Mouse (Mus musculus) 3T3-L1 (cell line): ENCODE results near the gene Cdc14a.
"Not testable (repeated sequence)": the region's sequence is repeated elsewhere in the genome, so short reads cannot be mapped to it uniquely, and the experiment has no call there.

ENCODE experiments used
- DNase-seq: peaks from one replicate; pipeline ENCODE4 v3.0.0-alpha.2; 2015; ENCODE audit warnings: low read depth, low spot score

Gene Cdc14a

DNA sequence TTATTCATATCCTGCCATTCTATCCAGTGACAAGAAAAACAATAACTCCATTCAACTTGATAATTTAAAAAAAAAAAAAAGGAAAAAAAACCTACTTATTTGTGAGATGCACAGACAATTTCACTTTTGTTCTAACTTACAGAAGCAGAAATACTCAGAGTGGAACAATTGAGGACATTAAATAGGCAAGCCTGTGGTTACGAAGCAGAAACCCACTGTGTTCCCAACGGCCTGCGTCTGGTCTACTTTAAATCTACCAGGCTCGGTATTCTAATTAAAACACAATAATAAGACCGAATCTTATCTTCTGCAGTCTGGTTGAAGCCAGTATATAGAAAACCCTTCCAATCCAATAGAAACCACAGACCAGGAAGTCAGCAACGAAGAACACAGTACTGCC, 50.6 kb downstream of the Cdc14a start:
- no peak for DNase-seq

DNA sequence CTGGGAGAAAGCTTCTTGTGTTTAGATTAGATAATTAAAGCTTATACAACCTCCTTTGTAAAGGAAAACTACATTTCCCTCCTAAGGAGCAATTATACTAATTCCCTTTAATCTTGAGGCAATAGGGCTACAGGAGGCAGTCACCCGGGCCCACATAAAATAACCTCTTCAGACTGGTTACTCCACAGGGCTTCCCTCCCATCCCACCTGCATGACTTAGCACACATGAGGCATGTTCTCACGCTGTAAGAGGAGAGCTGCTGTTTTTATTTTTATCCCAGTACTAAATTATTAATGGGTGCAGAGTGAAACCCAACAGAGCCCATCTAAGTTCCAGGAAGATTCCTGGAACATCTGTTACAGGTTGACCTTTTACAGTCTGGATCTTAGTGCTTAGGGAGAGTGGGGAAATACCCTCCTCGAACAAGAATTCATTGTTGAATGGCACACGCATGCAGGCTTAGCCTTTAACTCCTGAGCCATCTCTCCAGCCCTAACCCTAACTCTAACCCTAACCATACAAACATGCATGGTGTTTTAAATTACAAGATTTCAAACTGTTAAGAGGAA, 54.9 kb downstream of the Cdc14a start:
- no peak for DNase-seq

DNA sequence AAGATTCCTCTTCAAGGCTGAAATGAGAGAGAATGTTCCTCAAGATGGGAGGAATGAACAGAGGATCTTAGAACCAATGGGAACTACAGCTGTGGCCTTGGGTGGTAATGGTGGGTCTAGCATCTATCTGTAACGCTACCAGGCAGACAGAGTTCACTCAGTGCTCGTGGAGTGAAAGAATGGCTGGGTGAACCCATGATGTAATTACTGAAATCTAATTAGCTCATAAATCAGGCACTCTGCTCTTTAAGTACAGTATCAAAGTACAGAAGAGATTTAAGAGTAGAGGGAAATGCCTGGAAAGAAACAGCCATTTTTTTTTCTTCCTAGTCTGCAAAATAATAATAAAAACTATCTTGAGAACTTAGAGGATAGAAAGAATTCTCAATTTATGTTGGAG, 57.7 kb downstream of the Cdc14a start:
- no peak for DNase-seq

DNA sequence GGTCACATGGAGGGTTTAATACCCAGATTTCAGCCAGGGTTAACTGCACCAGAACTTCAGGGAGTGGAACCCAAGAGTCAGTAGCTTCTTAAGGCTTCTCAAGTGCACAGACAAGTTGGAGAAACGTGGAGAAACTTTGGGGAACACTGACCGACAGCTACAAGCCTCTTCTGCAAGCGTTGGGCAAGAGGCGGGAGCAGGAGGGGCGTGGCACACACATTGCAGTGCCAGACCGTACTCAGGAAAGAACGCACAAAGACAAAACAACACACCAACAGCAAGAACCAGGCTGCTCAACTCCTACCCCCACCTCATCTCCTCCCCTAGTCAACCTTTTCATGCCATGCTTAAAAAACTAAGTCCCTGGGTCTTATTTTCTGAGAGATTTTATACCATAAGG, 61.9 kb downstream of the Cdc14a start:
- no peak for DNase-seq

DNA sequence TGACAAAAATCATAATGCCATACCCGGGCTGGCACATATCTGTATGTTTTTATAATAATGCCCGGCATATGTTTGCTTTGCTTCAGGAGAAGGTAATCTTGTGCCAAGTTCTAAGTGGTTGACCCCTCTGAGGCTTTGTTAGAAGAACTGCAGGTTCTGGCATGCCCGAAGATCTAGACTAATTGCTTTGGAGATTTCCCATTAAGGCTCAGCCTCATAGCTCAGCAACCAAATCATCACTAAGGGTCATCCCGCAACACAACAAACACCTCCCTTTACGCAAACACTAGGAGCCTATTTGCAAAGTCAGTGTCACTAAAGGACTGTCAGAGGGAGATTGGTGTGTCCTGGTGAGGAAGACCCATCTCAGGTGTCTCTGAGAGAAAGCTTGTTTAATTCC, 62.7 kb downstream of the Cdc14a start:
- DNase-seq: no peak

DNA sequence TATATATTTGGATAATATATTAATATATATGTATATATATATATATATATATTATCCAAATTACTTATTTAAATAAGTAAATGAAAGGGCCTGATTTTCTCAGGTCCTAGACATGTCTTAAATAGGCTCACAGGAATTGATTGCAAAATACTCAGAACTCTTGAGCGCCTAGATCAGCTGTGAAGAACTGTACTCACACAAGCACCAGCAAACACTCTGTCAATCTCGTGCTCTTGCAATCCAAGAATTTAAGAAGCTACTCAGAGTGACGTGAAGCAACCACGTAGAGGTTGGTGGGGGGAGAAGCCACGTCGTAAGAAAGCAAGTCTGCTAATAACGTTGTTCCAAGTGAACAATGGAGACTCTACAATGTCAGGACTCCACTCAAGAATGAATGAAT, 66.0 kb downstream of the Cdc14a start:
- DNase-seq: no peak

DNA sequence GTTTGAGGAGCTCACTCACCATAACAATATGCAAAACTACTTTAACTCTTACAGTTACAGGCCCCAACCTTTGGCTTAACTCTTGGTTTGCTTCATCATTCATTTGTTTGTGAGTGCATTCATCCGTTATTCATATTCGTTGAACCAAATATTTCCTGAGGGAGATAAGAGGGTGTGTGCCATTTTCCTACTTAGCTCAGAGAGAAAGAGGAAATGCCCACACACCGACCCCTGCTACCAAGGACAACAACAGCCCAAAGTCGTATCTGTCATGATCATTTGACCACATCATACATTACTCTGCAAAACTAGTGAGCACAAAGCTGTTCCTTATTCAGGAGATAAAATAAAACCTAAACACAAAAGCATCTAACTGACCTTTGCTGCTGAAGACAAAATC, 66.7 kb downstream of the Cdc14a start:
- DNase-seq: no peak

DNA sequence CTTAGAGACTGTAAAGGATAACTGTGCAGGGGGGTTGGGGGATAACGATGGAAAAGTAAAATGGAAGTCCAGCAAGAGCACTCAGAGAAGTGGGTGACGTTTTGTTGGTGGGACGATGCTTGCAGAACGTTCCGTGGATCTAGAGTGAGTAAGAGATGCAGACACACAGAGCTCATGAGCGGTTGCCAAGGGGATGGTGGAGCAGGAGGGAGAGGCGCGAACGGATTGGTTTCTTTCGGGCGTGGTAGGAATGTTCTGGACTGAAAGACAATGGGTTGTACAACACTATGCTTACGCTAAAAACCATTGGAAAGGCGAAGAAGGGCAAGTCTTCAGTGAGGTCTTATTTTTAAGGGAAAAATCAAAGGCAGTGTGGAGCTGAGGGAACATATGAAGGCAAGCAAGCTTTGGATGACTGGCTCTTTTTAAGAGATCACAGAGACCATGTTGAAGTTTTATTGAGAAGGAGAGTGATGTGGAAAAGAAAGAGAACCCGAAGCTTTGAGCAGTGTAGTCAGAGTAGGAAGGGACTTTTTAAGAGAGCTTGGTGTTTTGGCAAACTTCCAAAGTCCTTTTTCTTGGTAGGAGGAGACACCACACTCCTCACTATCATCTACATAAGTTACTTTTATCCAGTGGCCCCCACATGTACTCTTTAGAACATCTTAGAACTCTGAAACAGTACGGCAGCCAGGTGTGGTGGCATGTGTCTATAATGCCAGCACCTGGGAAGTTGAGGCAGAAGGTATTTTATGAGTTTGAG, 68.6 kb downstream of the Cdc14a start:
- DNase-seq: no peak

DNA sequence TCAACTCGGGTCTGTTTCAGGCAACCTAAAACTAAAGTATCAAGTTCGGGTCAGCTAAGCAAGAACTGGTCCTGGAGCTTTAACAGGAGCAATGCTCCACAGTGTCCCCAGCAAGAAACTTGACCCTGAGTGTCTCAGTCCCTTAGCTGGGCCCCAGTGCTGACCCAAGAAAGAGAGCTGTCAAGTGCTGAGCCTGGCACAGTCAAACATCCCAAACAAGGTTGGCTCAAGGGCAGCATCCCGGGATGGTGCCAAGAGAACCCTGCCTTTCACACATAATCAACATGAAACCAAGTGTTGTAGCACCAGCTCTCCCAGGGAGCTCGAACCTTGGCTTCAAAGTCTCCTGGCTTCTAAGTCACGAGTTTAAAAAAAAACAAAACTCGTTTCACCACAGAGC, 71.3 kb downstream of the Cdc14a start:
- no peak for DNase-seq

DNA sequence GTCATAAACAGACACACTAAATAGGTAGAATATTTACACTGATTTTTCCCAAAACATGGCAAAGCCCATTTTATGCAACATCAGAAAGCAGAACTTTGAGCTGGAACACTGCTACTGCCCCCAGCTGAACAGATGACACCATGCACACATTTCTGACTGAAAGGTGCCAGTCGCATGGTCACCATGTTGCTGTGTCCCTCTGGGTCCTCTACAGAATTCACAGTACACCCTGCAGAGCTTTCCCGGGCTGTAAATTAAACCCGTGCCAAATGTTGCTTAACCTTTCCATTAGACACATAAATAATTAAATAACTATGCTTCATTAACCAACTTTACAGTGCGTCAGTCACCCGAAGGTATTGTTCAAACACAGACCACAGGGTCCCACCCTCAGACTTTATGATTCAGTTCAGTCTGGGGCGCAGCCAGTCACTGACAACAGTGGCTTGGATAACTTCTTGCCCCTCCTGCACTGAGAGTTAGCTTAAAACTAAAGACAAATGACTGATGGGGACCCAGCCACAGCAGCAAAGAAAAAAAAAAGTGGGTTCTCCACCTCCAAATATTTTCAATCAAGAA, 73.4 kb downstream of the Cdc14a start:
- DNase-seq: no peak

DNA sequence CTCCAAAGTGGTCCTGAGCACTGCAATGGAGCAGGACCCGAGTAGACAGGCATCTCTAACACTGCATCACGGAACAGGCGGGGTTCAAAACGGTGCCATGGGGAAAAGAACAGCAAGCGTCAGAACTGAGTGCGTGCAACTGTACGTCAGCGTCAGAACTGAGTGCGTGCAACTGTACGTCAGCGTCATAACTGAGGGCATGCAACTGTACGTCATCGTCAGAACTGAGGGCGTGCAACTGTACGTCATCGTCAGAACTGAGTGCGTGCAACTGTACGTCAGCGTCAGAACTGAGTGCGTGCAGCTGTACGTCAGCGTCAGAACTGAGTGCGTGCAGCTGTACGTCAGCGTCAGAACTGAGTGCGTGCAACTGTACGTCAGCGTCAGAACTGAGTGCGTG, 76.3 kb downstream of the Cdc14a start:
- not testable (repeated sequence) for DNase-seq

DNA sequence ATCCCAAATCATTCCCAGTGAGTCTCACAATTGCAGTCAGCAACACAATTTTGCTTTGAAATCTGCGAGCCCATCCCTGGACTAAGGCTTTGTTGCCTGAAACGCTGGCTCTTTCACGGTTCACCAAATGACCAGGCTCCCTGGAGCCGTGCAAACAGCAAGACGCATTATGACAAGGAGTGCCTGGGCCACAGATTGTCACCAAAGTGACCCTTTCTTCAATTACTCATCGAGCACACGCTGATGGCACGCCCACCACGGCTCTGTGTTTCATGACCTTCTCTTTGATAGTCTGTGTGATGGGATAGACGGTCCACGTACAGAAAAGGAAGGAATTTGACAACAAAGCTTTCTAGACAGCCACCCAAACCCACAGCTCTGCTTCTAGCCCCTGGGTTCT, 78.6 kb downstream of the Cdc14a start:
- no peak for DNase-seq

DNA sequence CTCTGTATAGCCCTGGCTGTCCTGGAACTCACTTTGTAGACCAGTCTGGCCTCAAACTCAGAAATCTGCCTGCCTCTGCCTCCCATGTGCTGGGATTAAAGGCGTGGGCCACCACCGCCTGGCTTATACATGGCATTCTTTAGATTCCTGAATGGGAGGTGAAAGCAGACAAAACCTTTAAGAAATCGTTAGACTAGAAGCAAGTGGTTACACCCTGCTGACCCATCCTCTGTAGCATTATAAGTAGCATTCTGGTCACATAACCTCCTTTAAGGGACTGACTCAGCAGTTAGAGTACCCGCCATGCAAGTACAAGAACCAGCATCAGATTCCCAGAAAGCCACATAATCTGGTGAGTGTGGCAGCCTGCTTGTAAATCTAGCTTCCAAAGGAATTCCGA, 81.6 kb downstream of the Cdc14a start:
- DNase-seq: no peak

DNA sequence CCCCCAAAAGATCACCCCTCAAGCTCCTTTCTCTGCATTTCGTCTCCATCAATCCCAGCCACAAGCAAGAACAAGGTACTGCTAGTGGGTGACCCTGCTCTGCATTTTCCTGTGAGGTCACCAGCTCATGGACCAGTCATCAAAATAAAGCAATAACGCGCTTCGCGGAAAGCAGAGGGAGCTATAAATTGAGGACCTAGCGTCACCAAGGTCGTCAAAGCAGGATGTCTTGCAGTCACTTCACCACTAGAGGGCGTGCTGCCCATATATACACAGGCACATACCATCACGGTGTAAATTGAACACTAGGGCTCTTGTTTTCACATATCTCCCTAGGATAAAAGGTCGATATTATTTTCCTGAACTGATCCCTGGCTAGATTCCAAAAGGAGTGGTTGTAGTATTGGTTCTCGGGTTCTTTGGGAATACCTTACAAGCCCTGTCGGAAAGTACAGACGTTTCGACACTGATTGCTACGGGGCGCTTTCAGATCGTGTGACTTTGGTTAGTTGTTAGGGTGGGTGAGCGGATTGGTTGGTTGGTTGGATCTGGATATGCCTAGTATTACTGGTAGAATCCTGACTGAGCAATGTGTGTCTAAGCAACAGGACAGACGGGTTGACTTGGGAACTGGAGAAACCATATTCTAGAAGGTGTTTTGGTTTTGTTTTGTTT, 82.7 kb downstream of the Cdc14a start:
- peak; percentile 60 for DNase-seq

DNA sequence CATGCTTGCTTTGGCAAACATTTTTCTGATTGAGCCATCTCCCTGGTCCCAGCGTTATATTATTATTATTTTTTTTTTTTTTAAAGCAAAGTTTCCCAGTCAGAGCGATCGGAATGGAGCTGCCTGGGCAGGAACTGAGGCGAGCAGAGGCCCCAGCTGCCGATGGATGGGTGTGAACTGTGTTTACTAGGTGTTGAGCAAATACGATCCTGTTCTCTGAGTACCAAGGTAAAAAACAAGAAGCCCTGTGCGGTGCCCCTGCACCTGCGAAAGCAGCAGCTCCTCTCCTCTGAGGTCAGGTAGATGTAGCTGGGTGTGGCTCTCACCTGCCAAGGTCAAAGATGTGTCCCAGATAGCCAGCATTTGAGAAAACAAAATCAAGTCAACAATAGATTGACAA, 83.6 kb downstream of the Cdc14a start:
- no peak for DNase-seq

DNA sequence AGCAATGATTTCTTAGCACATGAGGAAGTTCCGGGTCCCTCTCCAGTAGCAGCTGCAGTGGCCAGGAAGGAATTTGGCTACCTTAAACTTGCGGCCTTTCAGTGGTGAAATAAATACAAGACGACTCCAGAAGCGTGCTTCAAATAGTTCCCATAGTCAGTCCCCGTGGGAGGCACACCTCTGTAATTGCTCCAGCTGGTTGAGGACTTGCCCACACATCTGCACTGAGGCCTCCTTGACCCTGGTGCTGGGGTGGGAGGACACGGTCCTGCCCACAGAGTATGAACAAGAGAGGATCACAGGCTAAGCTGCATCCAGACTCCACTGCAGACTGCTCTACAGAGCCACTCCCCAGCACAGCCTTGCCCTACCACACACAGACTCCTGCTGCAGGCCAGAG, 85.2 kb downstream of the Cdc14a start:
- DNase-seq: no peak

DNA sequence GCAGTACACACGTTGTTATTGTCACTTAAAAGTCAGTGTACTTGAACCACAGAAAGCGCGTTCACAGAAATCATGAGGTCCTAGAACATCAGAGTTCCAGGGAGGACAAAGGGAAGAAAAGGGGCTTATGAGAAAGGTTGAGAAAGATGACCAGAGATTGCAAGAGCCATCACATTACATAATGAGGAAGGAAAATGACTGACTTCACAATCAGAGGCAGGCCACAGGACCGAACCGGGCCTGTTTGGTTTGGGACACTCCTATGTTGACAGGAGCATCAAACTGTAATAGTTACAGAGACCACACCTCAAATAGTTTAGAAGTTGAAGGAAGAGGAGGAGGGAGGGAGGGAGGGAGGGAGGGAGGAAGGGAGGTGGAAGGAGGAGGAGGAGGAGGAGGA, 86.0 kb downstream of the Cdc14a start:
- DNase-seq: no peak

DNA sequence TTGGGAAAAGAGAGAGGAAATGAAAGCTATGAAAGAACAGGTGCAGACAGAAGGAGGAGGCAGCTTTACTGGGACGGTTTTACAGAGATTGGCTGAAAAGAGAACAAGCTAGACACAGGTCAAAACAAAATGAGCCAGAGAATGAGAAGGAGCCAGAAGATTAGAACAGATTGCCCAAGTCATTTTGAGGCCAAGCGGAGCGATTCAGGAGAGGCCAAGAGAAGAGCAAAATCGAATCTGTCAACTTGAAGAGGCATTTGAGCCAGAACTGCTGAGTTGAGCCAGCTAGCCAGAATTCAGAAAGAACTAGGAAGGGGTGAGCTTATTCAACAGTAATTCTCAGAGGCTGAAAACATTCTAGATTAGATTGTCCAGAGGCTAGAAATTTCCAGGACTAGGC, 88.8 kb downstream of the Cdc14a start:
- DNase-seq: no peak

DNA sequence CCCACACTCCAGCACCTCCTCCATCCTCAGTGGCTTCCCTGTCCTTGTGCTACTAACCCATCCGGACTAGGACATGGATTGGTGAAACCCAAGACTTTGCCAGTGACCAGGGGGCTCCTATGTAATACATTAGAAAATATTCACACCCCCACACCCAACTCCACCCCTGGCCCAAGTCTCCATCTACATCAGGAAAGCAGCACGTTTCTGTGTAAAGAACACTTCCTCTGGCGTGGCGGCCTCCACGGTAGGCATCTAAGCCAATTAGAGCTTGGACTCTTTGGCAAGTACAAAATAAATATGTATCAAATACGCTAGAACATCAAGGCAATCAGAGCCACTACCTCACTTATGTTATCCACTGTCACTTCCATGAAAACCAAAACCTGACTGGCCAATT, 90.1 kb downstream of the Cdc14a start:
- no peak for DNase-seq

DNA sequence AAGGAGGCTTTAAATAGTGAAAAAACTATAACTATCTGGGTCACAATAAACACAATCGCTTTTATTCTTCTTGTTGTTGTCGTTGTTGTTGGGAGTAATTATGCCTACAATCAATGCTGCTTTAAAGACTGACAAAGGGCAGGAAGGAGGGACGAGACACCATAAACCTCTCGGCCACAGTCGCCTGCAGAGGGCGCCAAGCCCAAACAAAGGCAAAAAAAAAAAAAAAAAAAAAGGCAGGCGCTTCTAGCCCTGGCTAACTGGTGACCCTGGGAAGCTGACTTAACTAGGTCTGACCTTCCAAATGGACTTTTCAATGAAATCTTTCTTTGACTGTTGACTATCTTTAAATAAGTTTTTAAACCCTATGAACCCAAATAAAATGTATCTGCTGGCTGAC, 90.6 kb downstream of the Cdc14a start:
- peak; percentile 78 for DNase-seq

DNA sequence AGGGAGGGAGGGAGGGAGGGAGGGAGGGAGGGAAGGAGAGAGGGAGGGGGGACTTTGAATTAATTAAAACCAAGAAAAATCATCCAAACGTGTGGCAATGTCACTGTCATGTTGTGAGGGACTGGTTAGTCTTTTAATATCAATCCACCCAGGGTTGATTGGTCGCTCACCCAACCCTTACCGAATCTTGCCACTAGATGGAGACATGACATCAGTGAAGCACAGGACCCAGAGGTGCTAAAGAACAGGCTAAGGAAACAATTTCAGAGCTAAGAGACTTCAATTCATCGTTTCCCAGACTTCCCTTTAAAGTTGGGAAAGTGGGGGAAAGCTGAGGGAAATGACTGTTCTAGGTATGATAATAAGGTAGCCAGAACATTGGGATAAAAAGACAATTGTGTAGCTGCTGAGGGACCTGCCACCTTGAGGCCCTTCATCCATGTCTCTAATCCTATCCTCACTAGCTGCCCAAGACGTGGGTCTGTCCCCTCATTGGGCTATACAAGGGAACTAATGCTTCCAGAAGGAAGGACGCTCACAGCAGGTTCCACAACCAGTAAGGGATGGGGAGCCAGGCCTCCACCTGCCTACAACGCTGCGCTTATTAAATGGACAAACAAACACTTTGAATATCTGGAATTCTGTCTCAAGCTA, 91.9 kb downstream of the Cdc14a start:
- DNase-seq: peak; percentile 87

DNA sequence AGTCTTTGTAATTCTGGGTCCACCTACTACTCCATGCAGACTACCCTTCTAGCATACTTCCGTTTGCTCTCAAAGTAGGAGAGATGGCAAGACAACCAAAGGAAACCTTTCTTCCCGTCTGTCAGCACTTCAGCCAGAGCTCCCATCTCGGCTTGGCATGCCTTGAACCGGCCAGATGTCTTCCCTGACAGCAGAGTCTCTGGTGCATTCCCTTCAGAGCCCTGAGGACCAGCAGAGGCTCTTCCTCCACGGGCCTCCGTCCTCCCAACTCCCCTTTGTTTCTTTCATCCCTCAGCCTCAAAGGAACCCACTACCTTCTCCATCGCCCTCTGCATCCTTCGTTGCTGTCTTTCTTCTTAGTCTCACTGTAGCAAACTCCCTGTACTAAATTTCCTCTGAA, 93.9 kb downstream of the Cdc14a start:
- DNase-seq: no peak
